Mouse (Mus musculus): Measurements from ENCODE around the gene Adgrg5. TPM values are rescaled to one million over a fixed set of nuclear protein-coding genes. Genes with fewer than 3 reads are reported as not detected.

Adgrg5 gene
- polyA plus RNA-seq, 1 experiment from 2014 or later = 0.21 TPM

GRCm38 (mm10) chr8:94907591-94908300, 15.7 kb upstream of the Adgrg5 start:
- Histone ChIP-seq H3K9ac (no peak overlapping the region), H3K4me2 (no peak overlapping the region), H3K27ac (ENCODE audit: low read depth) (no peak overlapping the region), H3K9me3 (ENCODE audit: low read depth, low read length) (no peaks in the 10 kb centered on the region), H3K4me3 (ENCODE audit: low read depth, low read length) (no peak overlapping the region), H3K36me3 (ENCODE audit: insufficient read depth) (peaks cover 85% of the 10 kb centered on the region), H3K4me1 (ENCODE audit: insufficient read depth) (peaks cover 4% of the 10 kb centered on the region), H3K27me3 (ENCODE audit: insufficient read depth, low read length) (peaks cover 3% of the 10 kb centered on the region; the same call in 1 of the 2 replicates)
- TF ChIP-seq CTCF (IDR thresholded peaks at IDR 0.05; ENCODE audit: low read depth) = no peak
- ATAC-seq (ENCODE audit: insufficient read depth) (no peak), DNase-seq (peak; percentile 17)
- WGBS = 78% methylated on average over 18 of the region's 18 CpGs

DNA sequence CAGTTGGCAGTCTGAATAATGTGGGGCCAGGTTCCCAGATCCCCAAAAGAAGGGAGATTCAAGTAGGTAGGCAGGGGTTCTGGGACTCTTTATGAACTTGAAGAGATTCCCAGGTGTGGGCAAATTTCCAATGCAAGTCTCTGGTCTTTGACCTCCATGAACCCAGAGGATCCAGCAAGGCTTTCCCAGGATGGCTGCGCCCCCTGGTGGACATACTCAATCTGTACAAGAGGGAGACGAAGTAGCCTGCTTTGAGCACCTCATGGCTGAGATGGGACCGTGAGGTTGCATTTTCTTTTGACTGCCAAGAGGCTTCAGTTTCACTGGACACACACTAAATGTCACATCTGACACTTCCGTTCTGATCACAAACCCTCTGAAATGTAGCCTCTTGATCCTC, 14.6 kb upstream of the Adgrg5 start:
- Histone ChIP-seq H3K27me3 (ENCODE audit: insufficient read depth, low read length) (peaks cover 3% of the 10 kb centered on the region; the same call in 1 of the 2 replicates), H3K4me2 (no peak overlapping the region), H3K4me3 (ENCODE audit: low read depth, low read length) (no peak overlapping the region), H3K36me3 (ENCODE audit: insufficient read depth) (peaks cover 81% of the 10 kb centered on the region), H3K27ac (ENCODE audit: low read depth) (no peak overlapping the region), H3K4me1 (ENCODE audit: insufficient read depth) (peaks cover 10% of the 10 kb centered on the region), H3K9me3 (ENCODE audit: low read depth, low read length) (no peaks in the 10 kb centered on the region), H3K9ac (no peak overlapping the region)
- peak; percentile 89 for TF ChIP-seq CTCF (IDR thresholded peaks at IDR 0.05; ENCODE audit: low read depth)
- ATAC-seq (ENCODE audit: insufficient read depth) (no peak), DNase-seq (peak; percentile 91)
- 8% methylated on average over 4 of the region's 4 CpGs for WGBS

DNA sequence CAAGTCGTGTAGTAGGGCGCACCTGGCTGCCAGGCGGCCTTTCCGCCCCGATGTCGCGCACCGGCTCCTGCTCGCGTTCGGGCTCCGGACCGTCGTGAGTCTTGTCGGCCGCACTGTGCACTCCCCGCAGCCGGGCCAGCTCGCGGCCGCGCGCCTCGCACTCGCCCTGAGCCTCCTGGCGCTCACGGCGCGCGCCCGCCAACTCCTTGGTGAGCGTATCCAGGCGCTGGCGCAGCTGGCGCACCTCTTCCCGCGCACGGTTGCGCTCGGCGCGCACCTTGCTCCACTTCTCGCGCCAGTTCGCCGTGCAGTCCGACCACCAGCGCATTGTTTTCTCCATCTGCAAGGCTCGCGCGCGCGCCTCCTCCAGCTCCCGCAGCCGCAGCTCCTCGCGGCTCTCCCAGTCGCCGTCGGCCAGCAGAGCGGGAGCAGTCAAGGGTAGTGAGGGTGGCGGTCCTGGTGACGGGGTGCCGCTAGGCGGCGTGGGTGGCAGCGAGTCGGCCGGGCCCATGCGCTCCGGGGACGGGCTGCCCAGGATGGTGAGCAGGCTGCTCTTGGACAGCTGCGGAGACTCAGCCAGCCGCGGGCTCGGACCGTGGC, 10.3 kb upstream of the Adgrg5 start:
- Histone ChIP-seq H3K4me1 (ENCODE audit: insufficient read depth) (peaks cover 30% of the 10 kb centered on the region), H3K27me3 (ENCODE audit: insufficient read depth, low read length) (peaks cover 3% of the 10 kb centered on the region; the same call in 1 of the 2 replicates), H3K4me3 (ENCODE audit: low read depth, low read length) (peak overlapping the region; percentile 31), H3K9ac (peak overlapping the region; percentile 36), H3K27ac (ENCODE audit: low read depth) (no peak overlapping the region), H3K9me3 (ENCODE audit: low read depth, low read length) (no peaks in the 10 kb centered on the region), H3K36me3 (ENCODE audit: insufficient read depth) (peaks cover 47% of the 10 kb centered on the region), H3K4me2 (peak overlapping the region; percentile 55)
- peak; percentile 72 for TF ChIP-seq CTCF (IDR thresholded peaks at IDR 0.05; ENCODE audit: low read depth)
- peak; percentile 83 for DNase-seq
- WGBS = 13% methylated on average over 77 of the region's 77 CpGs
- ATAC-seq (ENCODE audit: insufficient read depth) = peak; percentile 42

DNA sequence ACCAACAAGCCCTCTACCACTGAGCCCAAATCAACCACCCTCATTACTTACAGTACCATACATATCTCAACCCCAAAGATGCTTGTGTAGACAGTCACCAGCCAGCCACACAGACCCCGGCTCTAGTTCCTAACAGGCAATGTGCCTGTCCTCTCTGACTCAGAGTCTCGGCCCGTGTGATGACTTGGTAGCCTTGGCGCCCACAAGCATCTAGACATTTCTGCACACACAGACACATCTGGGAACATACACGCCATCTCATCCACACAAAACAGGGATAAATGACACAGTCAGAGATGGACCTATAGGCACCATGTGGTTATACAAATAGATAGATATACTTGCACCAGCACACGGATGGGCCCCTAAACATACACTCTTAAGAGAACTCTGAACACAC, 9.2 kb upstream of the Adgrg5 start:
- no peak for TF ChIP-seq CTCF (IDR thresholded peaks at IDR 0.05; ENCODE audit: low read depth)
- Histone ChIP-seq H3K36me3 (ENCODE audit: insufficient read depth) (peaks cover 39% of the 10 kb centered on the region), H3K4me3 (ENCODE audit: low read depth, low read length) (no peak overlapping the region), H3K27ac (ENCODE audit: low read depth) (no peak overlapping the region), H3K9me3 (ENCODE audit: low read depth, low read length) (no peaks in the 10 kb centered on the region), H3K27me3 (ENCODE audit: insufficient read depth, low read length) (peaks cover 3% of the 10 kb centered on the region; the same call in 1 of the 2 replicates), H3K4me1 (ENCODE audit: insufficient read depth) (peaks cover 30% of the 10 kb centered on the region), H3K4me2 (no peak overlapping the region), H3K9ac (no peak overlapping the region)
- DNase-seq (no peak), ATAC-seq (ENCODE audit: insufficient read depth) (no peak)
- WGBS = 68% methylated on average over 6 of the region's 6 CpGs

- no peak overlapping the region for H3K9ac ChIP-seq
- H3K4me2 ChIP-seq = peak overlapping the region; percentile 21; the same call in 1 of the 2 replicates
Observed at GRCm38 (mm10) chr8:94914701-94915101, 8.8 kb upstream of the Adgrg5 start.

DNA sequence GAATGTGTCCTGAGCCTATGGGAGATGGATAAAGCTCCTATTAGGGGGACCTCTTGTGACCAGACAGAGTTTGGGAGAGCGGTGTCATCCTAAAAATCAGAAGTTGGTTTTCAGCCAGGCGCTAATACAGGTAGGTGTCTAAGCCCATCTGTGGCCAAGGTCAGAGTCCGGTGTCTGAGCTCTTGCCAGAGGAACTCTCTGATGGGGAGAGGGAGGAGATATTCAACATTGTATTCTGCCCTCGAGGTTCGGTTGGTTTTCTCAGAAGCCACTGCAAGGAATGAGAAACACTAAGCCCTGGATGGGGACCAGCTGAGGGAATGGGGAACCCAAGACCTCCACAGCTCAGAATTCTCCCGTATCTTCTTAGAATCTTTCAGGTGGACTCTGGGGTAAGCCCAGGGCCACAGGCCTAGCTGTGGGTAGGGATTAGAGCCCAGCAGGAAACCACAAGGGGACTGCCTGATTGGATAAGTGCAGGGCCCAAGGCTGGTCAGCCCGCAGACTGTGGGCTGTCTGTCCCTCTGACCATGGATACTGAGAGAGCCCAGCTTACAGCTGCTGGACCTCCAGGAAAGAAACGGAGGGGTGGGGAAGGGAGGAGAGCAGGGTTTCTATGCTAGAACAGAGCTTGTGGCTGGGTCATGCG, 7.1 kb upstream of the Adgrg5 start:
- WGBS = 50% methylated on average over 9 of the region's 9 CpGs
- Histone ChIP-seq H3K4me2 (peak overlapping the region; percentile 80), H3K9ac (peak overlapping the region; percentile 92), H3K4me1 (ENCODE audit: insufficient read depth) (peaks cover 30% of the 10 kb centered on the region), H3K27me3 (ENCODE audit: insufficient read depth, low read length) (peaks cover 3% of the 10 kb centered on the region; the same call in 1 of the 2 replicates), H3K36me3 (ENCODE audit: insufficient read depth) (peaks cover 17% of the 10 kb centered on the region), H3K27ac (ENCODE audit: low read depth) (no peak overlapping the region), H3K4me3 (ENCODE audit: low read depth, low read length) (peak overlapping the region; percentile 87), H3K9me3 (ENCODE audit: low read depth, low read length) (no peaks in the 10 kb centered on the region)
- ATAC-seq (ENCODE audit: insufficient read depth) (no peak; the same call in 1 of the 2 replicates), DNase-seq (peak; percentile 7)
- TF ChIP-seq CTCF (IDR thresholded peaks at IDR 0.05; ENCODE audit: low read depth) = no peak

More at GRCm38 (mm10) chr8:94914701-94915101, 8.8 kb upstream of the Adgrg5 start:
- Histone ChIP-seq H3K36me3 (ENCODE audit: insufficient read depth) (peaks cover 35% of the 10 kb centered on the region), H3K27ac (ENCODE audit: low read depth) (no peak overlapping the region), H3K27me3 (ENCODE audit: insufficient read depth, low read length) (peaks cover 3% of the 10 kb centered on the region; the same call in 1 of the 2 replicates), H3K9me3 (ENCODE audit: low read depth, low read length) (no peaks in the 10 kb centered on the region), H3K4me3 (ENCODE audit: low read depth, low read length) (no peak overlapping the region), H3K4me1 (ENCODE audit: insufficient read depth) (peaks cover 30% of the 10 kb centered on the region)
- TF ChIP-seq CTCF (IDR thresholded peaks at IDR 0.05; ENCODE audit: low read depth) = no peak
- peak; percentile 77 for DNase-seq
- ATAC-seq (ENCODE audit: insufficient read depth) = no peak
- WGBS = 44% methylated on average over 3 of the region's 3 CpGs

DNA sequence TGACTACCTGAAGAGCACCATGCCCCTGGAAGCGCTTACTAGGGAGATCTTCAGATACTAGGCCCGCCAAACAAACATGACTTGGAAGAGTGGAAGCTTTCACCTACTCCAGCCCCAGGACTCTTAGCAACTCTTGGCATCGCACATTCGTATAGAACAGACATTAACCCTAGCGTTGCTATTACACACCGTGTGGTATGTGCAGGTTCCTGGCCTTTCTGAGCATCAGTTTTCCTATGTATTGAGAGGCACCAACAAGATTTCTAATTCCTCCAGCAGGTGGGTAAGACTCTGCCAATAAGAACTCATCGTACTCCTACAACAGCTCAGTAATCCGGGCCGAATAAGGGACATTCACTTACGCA, 6.6 kb upstream of the Adgrg5 start:
- DNase-seq (no peak), ATAC-seq (ENCODE audit: insufficient read depth) (peak; percentile 12)
- H3K4me1 ChIP-seq (ENCODE audit: insufficient read depth) = peaks cover 30% of the 10 kb centered on the region
- peaks cover 3% of the 10 kb centered on the region; the same call in 1 of the 2 replicates for H3K27me3 ChIP-seq (ENCODE audit: insufficient read depth, low read length)
- peak overlapping the region; percentile 80 for H3K4me2 ChIP-seq
- H3K9ac ChIP-seq = peak overlapping the region; percentile 92
- peaks cover 12% of the 10 kb centered on the region for H3K36me3 ChIP-seq (ENCODE audit: insufficient read depth)
- peak overlapping the region; percentile 87 for H3K4me3 ChIP-seq (ENCODE audit: low read depth, low read length)
- no peak for TF ChIP-seq CTCF (IDR thresholded peaks at IDR 0.05; ENCODE audit: low read depth)
- no peaks in the 10 kb centered on the region for H3K9me3 ChIP-seq (ENCODE audit: low read depth, low read length)
- 3% methylated on average over 10 of the region's 10 CpGs for WGBS
- no peak overlapping the region for H3K27ac ChIP-seq (ENCODE audit: low read depth)
